Mouse (Mus musculus): ENCODE results near the gene Mphosph10.
A peak's percentile ranks its signal among the peaks of the same experiment; 100 is the strongest.

The Mphosph10 gene

GRCm38 (mm10) chr7:64392122-64392818, at the start of gene Mphosph10, which contains the start of gene Mcee:
TSS of gene Mphosph10 (minus strand) at chr7:64392268.
TSS of gene Mcee (plus strand) at chr7:64392607.
- DNase-seq, result peak; percentile 98 to 100

DNA sequence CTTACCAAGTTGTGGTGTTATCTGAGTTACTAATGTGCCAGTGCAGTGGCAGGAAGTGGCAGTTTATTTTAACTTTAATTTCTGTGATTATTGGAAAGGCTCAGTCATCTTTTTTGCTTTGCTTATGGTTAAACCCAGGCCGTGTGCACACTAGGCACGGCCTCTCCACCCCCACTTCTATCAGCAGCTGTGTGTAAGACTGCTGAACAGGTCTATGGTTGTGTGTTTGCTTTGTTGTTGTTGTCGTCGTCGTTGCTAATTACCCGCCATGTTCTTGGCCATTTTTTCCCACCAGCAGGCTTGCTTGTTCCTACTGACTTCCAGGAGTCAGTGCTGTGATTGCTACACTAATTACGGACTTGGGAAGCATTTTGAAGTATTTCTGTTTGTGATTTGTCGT, 48.5 kb upstream of the Mphosph10 start:
- DNase-seq, result no peak

- no peak for DNase-seq
These were observed 47.8 kb upstream of the Mphosph10 start for GRCm38 (mm10) chr7:64439595-64440518.

- DNase-seq, result no peak
These were observed 32.8 kb upstream of the Mphosph10 start for GRCm38 (mm10) chr7:64424861-64425260.

DNA sequence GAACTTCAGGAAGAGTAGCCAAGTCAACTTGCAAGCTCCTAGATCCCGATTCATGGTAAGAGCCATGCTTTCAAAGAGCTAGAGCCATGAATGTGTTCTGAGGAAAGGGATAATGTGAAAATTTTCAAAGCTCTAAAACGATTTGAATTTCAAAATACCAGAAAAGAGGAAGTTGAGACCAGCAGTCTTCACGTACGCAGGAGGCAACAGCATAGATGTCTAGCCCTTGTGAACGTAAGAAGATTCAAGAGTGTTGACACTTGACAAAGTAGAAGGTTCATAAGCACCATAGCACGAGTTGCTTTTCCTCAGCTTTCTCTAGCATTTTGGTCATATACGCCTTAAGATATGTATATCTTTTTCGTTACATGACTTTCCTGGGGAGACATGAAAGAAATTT, 11.9 kb upstream of the Mphosph10 start:
- DNase-seq, result no peak

- no peak for DNase-seq
These were observed 10.4 kb upstream of the Mphosph10 start for GRCm38 (mm10) chr7:64402452-64402851.

- no peak for DNase-seq
These were observed 8.7 kb upstream of the Mphosph10 start for GRCm38 (mm10) chr7:64400725-64401124.

DNA sequence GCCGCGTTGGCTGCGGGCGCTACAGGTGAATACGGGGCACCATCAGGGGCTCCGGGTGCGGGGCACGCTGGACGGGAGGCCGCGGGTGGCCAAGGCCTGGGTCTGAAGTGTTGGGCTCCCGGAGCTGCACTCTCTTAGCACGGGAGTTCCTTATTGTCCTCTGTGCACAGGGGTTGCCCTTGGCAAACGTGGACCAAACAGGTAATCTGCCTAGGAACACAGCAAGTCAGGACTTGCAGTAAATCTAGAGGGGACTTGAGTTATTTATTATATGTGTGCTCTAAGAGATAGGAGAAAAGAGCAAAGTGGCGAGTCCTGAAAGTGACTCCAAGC, 717 bp upstream of the Mphosph10 start:
- no peak for DNase-seq

GRCm38 (mm10) chr7:64391479-64391878, 589 bp downstream of the Mphosph10 start:
- DNase-seq, result no peak

DNA sequence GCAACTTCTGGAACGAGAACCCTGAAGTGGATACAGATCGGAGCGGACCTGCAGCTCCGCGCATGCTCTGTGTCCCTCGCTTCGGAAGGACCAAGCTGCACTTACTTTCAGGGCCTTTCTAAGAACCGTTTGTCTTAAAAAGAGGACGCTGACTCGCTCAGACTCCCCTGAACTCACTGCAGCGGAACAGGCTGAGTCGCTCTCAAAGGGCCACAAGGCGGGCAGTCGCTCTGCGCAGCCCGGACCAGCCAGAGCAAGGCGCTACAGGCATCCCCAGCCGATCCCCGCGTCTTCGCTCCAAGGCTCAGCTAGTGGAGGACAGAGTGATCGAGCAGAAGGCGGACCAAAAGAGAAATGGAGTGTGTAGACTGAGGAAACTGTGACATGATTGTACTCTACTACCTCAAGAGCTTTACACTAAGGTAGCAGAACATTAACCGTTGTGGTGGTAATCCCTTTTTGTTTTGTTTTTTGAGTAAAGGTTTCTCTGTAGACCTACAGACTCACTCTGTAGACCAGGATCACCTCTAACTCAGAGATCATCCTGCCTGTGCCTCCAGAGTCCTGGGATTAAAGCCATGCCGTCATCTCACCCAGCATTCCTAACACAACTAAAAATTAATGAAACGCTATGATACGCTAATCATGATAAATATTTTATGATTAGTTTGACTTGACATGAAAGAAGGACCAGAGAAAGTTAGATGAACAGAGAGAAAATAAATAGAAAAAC, 18.1 kb downstream of the Mphosph10 start, which contains the start of gene Fan1:
TSS of gene Fan1 (minus strand) at position 266 of the 733 bp plus-strand sequence.
- peak; percentile 90 to 93 for DNase-seq

DNA sequence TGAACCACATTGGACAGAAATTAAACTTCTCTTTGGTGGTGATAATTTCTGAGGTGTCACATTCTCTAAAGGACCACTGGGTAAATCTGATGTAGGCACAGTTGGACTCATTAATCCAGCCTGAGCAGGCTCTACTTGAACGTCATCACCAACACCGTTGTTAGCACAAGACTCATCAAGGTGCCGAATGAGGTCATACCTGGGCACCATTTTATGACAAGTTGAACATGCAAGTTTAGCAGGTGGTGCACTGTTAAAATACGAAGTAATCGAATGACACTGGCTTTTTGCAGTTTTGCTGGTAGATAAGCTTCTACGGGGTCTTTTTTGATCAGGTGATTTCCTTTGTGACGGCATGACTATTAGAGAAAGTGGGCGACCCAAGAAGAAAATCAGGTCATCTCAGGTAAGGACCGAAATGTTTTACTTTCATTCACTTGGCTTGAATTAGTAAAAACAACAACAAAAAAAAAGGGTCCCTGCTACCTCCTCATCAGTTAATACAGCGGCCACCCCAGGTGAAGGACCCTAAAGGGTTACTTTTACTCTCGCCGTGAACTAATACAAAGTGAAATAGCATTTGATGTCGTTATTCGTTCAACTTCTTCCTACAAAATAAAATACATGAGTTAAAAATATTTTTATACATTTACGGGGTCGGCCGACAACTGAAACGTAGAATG, 18.8 kb downstream of the Mphosph10 start:
- no peak for DNase-seq

GRCm38 (mm10) chr7:64371940-64372878, 19.9 kb downstream of the Mphosph10 start:
- DNase-seq, result no peak

- no peak for DNase-seq
These were observed 22.2 kb downstream of the Mphosph10 start for GRCm38 (mm10) chr7:64369841-64370240.

DNA sequence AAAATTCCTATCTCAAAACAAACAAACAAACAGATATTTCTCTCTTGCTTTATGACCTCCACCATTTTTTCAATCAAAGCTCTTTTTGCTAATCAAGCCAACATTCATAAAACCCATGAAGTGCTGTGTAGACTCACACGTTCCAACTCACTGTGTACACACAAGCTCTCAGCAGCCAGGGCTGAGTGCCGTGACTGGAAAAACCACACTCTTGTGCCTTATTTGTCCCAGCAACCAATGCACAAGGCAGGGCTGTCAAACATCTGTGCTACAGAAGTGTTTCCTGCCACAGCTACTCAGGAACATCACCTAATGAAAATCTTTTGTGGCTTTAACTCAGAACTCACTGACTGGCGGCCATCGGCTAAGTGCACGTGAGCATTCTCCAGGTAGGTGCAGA, 26.2 kb downstream of the Mphosph10 start:
- DNase-seq, result peak in 1 of 2 experiments; percentile 53

GRCm38 (mm10) chr7:64360586-64360945, 31.5 kb downstream of the Mphosph10 start:
- no peak for DNase-seq

- no peak for DNase-seq
These were observed 32.0 kb downstream of the Mphosph10 start for GRCm38 (mm10) chr7:64359943-64360585.

DNA sequence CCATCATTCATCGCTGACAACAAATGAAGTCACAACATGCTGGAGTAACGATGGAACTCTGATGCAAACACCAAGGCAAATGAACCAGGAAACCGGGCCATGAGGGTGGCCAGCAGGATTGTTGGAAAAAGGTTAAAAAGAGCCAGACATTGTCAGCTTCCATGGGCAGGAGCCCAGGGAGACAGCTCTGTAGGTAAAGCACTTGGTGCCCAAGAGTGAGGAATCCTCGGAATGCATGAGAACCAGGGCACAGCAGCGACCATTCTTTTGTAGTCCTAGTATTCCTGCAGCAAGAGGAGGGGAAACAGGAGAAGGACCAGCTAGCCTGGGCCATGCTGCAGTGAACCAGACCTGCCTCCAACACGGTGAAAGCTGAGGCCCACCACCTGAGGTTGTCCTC, 33.4 kb downstream of the Mphosph10 start:
- no peak for DNase-seq

DNA sequence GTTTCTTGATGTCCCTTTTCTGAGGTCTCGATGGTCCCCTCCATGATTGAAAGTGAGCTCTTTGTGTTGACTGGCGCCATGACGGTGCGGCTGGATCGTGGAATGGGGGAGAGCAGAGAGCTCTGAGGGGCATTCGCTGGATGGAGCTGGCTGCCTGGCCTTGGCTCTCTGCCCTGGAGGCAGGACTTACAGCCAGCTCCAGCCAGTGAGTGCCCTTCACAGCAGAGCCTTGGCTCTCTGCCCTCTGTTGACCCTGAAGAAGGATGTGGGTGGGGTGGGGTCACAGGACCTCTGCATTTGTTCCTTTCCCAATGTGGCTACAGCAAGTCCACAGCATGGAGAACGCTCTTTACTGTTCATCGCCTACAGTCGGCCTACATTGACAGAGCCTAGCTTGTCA, 34.7 kb downstream of the Mphosph10 start:
- DNase-seq, result peak; percentile 77 to 86

DNA sequence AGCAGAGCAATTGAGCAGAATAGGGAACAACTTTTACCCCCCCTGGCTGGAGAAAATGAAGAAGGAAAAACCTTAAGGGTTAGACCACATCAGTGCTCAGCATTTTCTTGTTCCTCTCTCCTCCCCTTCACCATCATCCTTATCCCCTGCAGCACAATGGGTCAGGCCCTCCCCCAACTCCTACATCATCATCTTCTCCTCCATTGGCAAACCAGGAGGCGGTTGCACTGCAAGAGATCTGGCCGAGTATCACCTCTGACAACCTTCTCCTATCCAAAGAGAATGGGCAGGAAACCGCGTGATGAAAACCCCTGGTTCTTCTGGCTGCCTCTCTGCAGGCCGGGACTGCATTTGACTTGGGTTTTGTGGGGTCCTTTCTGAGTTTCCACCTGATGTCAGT, 35.4 kb downstream of the Mphosph10 start:
- DNase-seq, result no peak

- DNase-seq, result no peak
These were observed 37.9 kb downstream of the Mphosph10 start for GRCm38 (mm10) chr7:64354206-64354605.

- no peak for DNase-seq
These were observed 41.0 kb downstream of the Mphosph10 start for GRCm38 (mm10) chr7:64351087-64351486.

Measured in lung, postnatal 4 days (tissue).